Mouse (Mus musculus) brain, embryonic 14.5 days (tissue): Measurements from ENCODE around the gene Pex14.

ENCODE experiments used
- CTCF ChIP-seq: fragments of 200-500 bp; IDR thresholded peaks from 2 replicates; pipeline ENCODE4 v1.5.1; 2012; ENCODE audit warnings: inconsistent platforms, mild to moderate bottlenecking, moderate library complexity, borderline replicate concordance; ENCODE audit not compliant: insufficient read depth, insufficient read length; ENCODE audit errors: extremely low read depth
- POLR2A ChIP-seq: fragments of 200-500 bp; IDR thresholded peaks from 2 replicates; pipeline ENCODE4 v1.6.1; 2012; ENCODE audit warnings: mild to moderate bottlenecking, inconsistent platforms, borderline replicate concordance; ENCODE audit not compliant: poor library complexity, insufficient read depth, insufficient read length, severe bottlenecking; ENCODE audit errors: extremely low read depth

GRCm38 (mm10) chr4:148912826-148913590, 186.7 kb downstream of the Pex14 start:
- TF ChIP-seq CTCF = no peak
- no peak for TF ChIP-seq POLR2A
